Mouse (Mus musculus): Measurements from ENCODE around the gene Yif1a.
"Not testable (repeated sequence)": the region's sequence is repeated elsewhere in the genome, so short reads cannot be mapped to it uniquely, and the experiment has no call there.

Gene Yif1a

GRCm38 (mm10) chr19:5085145-5085863 is 3.0 kb upstream of the Yif1a start, which contains the start of gene Tmem151a:
TSS of gene Tmem151a (minus strand) at chr19:5085531.
- DNase-seq (ENCODE audit: low read depth) = no peak

GRCm38 (mm10) chr19:5086533-5086932 is 1.8 kb upstream of the Yif1a start:
- not testable (repeated sequence) for DNase-seq (ENCODE audit: low read depth)

- DNase-seq (ENCODE audit: low read depth) = no peak
These were observed 986 bp downstream of the Yif1a start for GRCm38 (mm10) chr19:5089324-5089723.

- DNase-seq (ENCODE audit: low read depth) = no peak
These were observed 3.7 kb downstream of the Yif1a start for GRCm38 (mm10) chr19:5092083-5092482.

GRCm38 (mm10) chr19:5093481-5094242 is 5.3 kb downstream of the Yif1a start:
- no peak for DNase-seq (ENCODE audit: low read depth)

GRCm38 (mm10) chr19:5094243-5094632 is 5.9 kb downstream of the Yif1a start:
- DNase-seq (ENCODE audit: low read depth) = peak; percentile 89

- no peak for DNase-seq (ENCODE audit: low read depth)
These were observed 6.5 kb downstream of the Yif1a start for GRCm38 (mm10) chr19:5094746-5095417.

GRCm38 (mm10) chr19:5095887-5096474 is 7.6 kb downstream of the Yif1a start:
- DNase-seq (ENCODE audit: low read depth) = no peak

- DNase-seq (ENCODE audit: low read depth) = no peak
These were observed 9.4 kb downstream of the Yif1a start for GRCm38 (mm10) chr19:5097521-5098362.

GRCm38 (mm10) chr19:5098363-5099143 is 10.2 kb downstream of the Yif1a start, which contains the start of gene Cnih2:
TSS of gene Cnih2 (minus strand) at chr19:5098521.
- peak; percentile 64 for DNase-seq (ENCODE audit: low read depth)

- peak; percentile 46 for DNase-seq (ENCODE audit: low read depth)
These were observed 17.7 kb downstream of the Yif1a start for GRCm38 (mm10) chr19:5106074-5106473.

- peak; percentile 99 for DNase-seq (ENCODE audit: low read depth)
These were observed 18.4 kb downstream of the Yif1a start, which contains the start of gene Rab1b for GRCm38 (mm10) chr19:5106731-5107191. TSS of gene Rab1b (minus strand) at chr19:5107072.

GRCm38 (mm10) chr19:5107556-5108270 is 19.4 kb downstream of the Yif1a start:
- DNase-seq (ENCODE audit: low read depth) = no peak

GRCm38 (mm10) chr19:5108271-5108575 is 19.9 kb downstream of the Yif1a start:
- no peak for DNase-seq (ENCODE audit: low read depth)

- no peak for DNase-seq (ENCODE audit: low read depth)
These were observed 20.4 kb downstream of the Yif1a start for GRCm38 (mm10) chr19:5108702-5109101.

GRCm38 (mm10) chr19:5109659-5110453 is 21.5 kb downstream of the Yif1a start:
- DNase-seq (ENCODE audit: low read depth) = peak; percentile 52

- DNase-seq (ENCODE audit: low read depth) = no peak
These were observed 25.4 kb downstream of the Yif1a start for GRCm38 (mm10) chr19:5113783-5114182.

- DNase-seq (ENCODE audit: low read depth) = peak; percentile 80
These were observed 29.4 kb downstream of the Yif1a start for GRCm38 (mm10) chr19:5117494-5118383.

Measured in naive thymus-derived CD4-positive, alpha-beta T cell, adult 2 months (primary cell).